Mouse (Mus musculus) forelimb bud, embryonic 11.5 days (tissue): ENCODE measurements around the gene Olfr39.
"Not testable (repeated sequence)": the region's sequence is repeated elsewhere in the genome, so short reads cannot be mapped to it uniquely, and the experiment has no call there.

Experiments
- DNase-seq: peaks from one replicate; pipeline ENCODE4 v3.0.0-alpha.2; 2012; ENCODE audit warnings: low read depth, low spot score

Gene Olfr39

GRCm38 (mm10) chr9:20282051-20282450, at the start of gene Olfr39:
Gene Olfr39 (plus strand): TSS chr9:20282351.
- DNase-seq, result no peak

GRCm38 (mm10) chr9:20236819-20237218, 45.3 kb upstream of the Olfr39 start, which contains the start of gene Olfr872:
Gene Olfr872 (plus strand): TSS chr9:20237119.
- DNase-seq, result no peak

DNA sequence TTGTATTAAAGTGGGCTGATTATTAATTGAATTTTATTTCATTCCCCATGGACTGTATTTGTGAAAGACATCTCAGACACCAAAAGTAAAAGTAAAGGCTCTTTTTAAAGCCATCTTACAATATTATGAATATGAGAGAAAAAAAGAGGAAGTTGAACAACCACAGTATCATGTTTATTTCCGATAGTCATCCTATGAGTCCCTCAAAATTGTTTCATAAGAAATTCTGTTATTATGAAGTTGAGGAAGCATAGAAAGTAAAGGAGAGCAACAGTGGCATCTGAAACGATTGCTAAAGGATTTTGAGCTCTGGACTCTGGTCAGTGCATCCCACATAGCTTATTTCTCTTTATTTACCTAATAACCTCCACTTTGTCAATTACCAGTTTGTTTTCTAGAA, 44.8 kb upstream of the Olfr39 start:
- no peak for DNase-seq

- DNase-seq, result not testable (repeated sequence)
Measured at GRCm38 (mm10) chr9:20295562-20295961, 13.4 kb downstream of the Olfr39 start.

DNA sequence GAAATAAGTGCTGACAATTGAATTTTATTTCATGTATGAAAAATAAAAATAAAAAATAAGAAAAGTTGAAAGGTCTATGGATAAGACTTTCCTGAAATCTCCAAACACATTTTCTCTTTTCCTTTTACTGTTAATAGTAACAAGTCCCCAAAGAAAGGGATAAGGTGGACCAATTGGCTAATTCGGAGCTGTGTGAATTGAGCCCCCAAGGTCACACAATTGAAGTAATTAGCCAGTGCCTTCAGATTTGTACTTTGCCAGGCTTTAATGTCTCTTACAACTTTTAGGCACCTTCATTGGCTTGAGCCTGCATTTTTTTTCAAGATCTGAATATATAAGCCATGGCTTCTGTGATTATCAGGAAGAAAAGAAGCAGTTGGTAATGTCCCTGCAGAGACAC, 16.1 kb downstream of the Olfr39 start, which contains the start of gene Olfr873:
TSS of gene Olfr873 (plus strand) at position 301 of the 400 bp plus-strand sequence.
- no peak for DNase-seq

GRCm38 (mm10) chr9:20335994-20336393, 53.8 kb downstream of the Olfr39 start, which contains the start of gene Olfr18:
Gene Olfr18 (minus strand): TSS chr9:20336094.
- no peak for DNase-seq
